In the genomic region with DNA sequence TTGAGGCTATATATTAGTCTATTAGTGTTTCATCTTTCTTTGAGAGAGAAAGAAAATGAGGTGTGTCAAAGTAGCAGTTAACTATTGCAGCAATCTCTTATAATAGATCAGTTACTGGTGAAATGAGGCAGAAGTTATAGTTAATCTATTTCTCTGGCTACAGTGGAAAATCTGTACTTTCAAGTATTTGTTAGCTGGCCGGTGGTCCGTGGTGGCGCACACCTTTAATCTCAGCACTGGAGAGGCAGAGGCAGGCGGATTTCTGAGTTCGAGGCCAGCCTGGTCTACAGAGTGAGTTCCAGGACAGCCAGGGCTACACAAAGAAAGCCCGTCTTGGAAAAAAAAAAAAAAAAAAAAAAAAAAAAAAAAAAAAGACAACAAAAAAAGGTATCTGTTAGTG, we compare ENCODE assay signal across 20 mouse cellular contexts. TPM values are rescaled to one million over a fixed set of nuclear protein-coding genes. Genes with fewer than 3 reads are reported as not detected.
DNase-seq lines count a peak whose midpoint lies in the region; ATAC-seq and TF ChIP-seq lines count a peak whose summit lies in the region.
"Had no signal": no experiment of that assay in that cellular context is flagged by ENCODE, and none has a peak within 500 bp of the region (broad histone marks: within the 10 kb centered on the region; RNA-seq: fewer than 3 reads in every experiment).

No protein-coding gene starts in this region.

- no peaks in the 10 kb centered on the region; the same call in 1 of the 2 replicates for H3K36me3 ChIP-seq in hindbrain, embryonic 10.5 days
- no peaks in the 10 kb centered on the region for H3K36me3 ChIP-seq in hindbrain, embryonic 16.5 days (ENCODE audit: control insufficient read depth, insufficient read depth, low read length)
- no peaks in the 10 kb centered on the region for H3K36me3 ChIP-seq in embryonic facial prominence, embryonic 10.5 days (replicated peaks)
- H3K36me3 ChIP-seq in forebrain, embryonic 15.5 days, result no peaks in the 10 kb centered on the region
- no peaks in the 10 kb centered on the region for H3K36me3 ChIP-seq in hindbrain, postnatal 0 days (ENCODE audit: insufficient read depth, low read length)
- H3K36me3 ChIP-seq in thymus, adult 2 months (ENCODE audit: control insufficient read depth, insufficient read depth, low read length), result no peaks in the 10 kb centered on the region
- no peaks in the 10 kb centered on the region for H3K36me3 ChIP-seq in kidney, embryonic 14.5 days (ENCODE audit: control insufficient read depth, insufficient read depth, low read length)
- H3K36me3 ChIP-seq: heart, embryonic 10.5 days had no signal

- no peak overlapping the region for H3K9ac ChIP-seq in hindbrain, embryonic 16.5 days (ENCODE audit: low read depth, low read length)
- no peak overlapping the region for H3K9ac ChIP-seq in forebrain, embryonic 15.5 days (replicated peaks)
- no peak overlapping the region for H3K9ac ChIP-seq in hindbrain, postnatal 0 days (replicated peaks; ENCODE audit: low read length)
- no peak overlapping the region for H3K9ac ChIP-seq in kidney, embryonic 14.5 days (ENCODE audit: low read depth, low read length)
- H3K9ac ChIP-seq: liver, postnatal 0 days had no signal

- peak overlapping the region; percentile 52; the same call in 1 of the 2 replicates for H3K4me3 ChIP-seq in hindbrain, embryonic 10.5 days
- no peak overlapping the region for H3K4me3 ChIP-seq in hindbrain, embryonic 16.5 days (ENCODE audit: low read length)
- H3K4me3 ChIP-seq in embryonic facial prominence, embryonic 10.5 days, result no peak overlapping the region
- H3K4me3 ChIP-seq in forebrain, embryonic 15.5 days, result no peak overlapping the region
- no peak overlapping the region for H3K4me3 ChIP-seq in hindbrain, postnatal 0 days (ENCODE audit: low read length)
- no peak overlapping the region for H3K4me3 ChIP-seq in thymus, adult 2 months (ENCODE audit: control insufficient read depth, insufficient read depth, low read length)
- no peak overlapping the region for H3K4me3 ChIP-seq in kidney, embryonic 14.5 days (ENCODE audit: low read length)
- H3K4me3 ChIP-seq: heart, embryonic 10.5 days; myocyte had no signal

- no peaks in the 10 kb centered on the region for H3K9me3 ChIP-seq in hindbrain, embryonic 10.5 days
- H3K9me3 ChIP-seq in hindbrain, embryonic 16.5 days (ENCODE audit: control insufficient read depth, low read length), result no peaks in the 10 kb centered on the region
- H3K9me3 ChIP-seq in embryonic facial prominence, embryonic 10.5 days, result no peaks in the 10 kb centered on the region
- H3K9me3 ChIP-seq in forebrain, embryonic 15.5 days, result no peaks in the 10 kb centered on the region
- H3K9me3 ChIP-seq in hindbrain, postnatal 0 days (ENCODE audit: low read length), result no peaks in the 10 kb centered on the region
- no peaks in the 10 kb centered on the region for H3K9me3 ChIP-seq in kidney, embryonic 14.5 days (ENCODE audit: control insufficient read depth, low read length)
- H3K9me3 ChIP-seq: heart, embryonic 10.5 days had no signal

- peaks cover 64% of the 10 kb centered on the region for H3K4me1 ChIP-seq in hindbrain, embryonic 10.5 days (replicated peaks)
- peaks cover 34% of the 10 kb centered on the region for H3K4me1 ChIP-seq in hindbrain, embryonic 16.5 days (ENCODE audit: control insufficient read depth, insufficient read depth, low read depth, low read length)
- peaks cover 29% of the 10 kb centered on the region for H3K4me1 ChIP-seq in embryonic facial prominence, embryonic 10.5 days
- peaks cover 52% of the 10 kb centered on the region for H3K4me1 ChIP-seq in forebrain, embryonic 15.5 days
- peaks cover 12% of the 10 kb centered on the region; the same call in 1 of the 2 replicates for H3K4me1 ChIP-seq in hindbrain, postnatal 0 days (ENCODE audit: insufficient read depth, low read length)
- no peaks in the 10 kb centered on the region for H3K4me1 ChIP-seq in thymus, adult 2 months (replicated peaks; ENCODE audit: control insufficient read depth, insufficient read depth, low read length)
- no peaks in the 10 kb centered on the region for H3K4me1 ChIP-seq in kidney, embryonic 14.5 days (ENCODE audit: control insufficient read depth, insufficient read depth, low read length)

- H3K4me2 ChIP-seq in hindbrain, embryonic 16.5 days (ENCODE audit: low read length), result no peak overlapping the region
- H3K4me2 ChIP-seq in forebrain, embryonic 15.5 days (replicated peaks), result peak overlapping the region; percentile 44; the same call in 1 of the 2 replicates
- peak overlapping the region; percentile 34; the same call in 1 of the 2 replicates for H3K4me2 ChIP-seq in hindbrain, postnatal 0 days (ENCODE audit: low read depth, low read length)
- no peak overlapping the region for H3K4me2 ChIP-seq in kidney, embryonic 14.5 days (replicated peaks; ENCODE audit: low read depth, low read length)

- DNase-seq in hindbrain, embryonic 10.5 days (ENCODE audit: low spot score), result no peak
- no peak for DNase-seq in embryonic facial prominence, embryonic 10.5 days (ENCODE audit: low spot score)
- no peak for DNase-seq in hindbrain, postnatal 0 days (ENCODE audit: low spot score)
- DNase-seq in urinary bladder, postnatal 4 days (ENCODE audit: low spot score in 2 of 2), result no peak
- no peak for DNase-seq in thymus, adult 2 months
- DNase-seq: adrenal gland, postnatal 25 days; cerebellum, adult 2 months; gastrocnemius, postnatal 14 days; kidney, adult 18-20 months; kidney, postnatal 10 days; liver, postnatal 0 days; lung, postnatal 10 days; right cerebral cortex, postnatal 4 days had no signal

- ATAC-seq in hindbrain, embryonic 16.5 days, result no peak
- no peak for ATAC-seq in forebrain, embryonic 15.5 days (replicated peaks)
- no peak for ATAC-seq in hindbrain, postnatal 0 days
- no peak for ATAC-seq in kidney, embryonic 14.5 days (ENCODE audit: low FRiP score, low TSS enrichment)
- ATAC-seq: liver, postnatal 0 days had no signal

- H3K27ac ChIP-seq in hindbrain, embryonic 10.5 days, result peak overlapping the region; percentile 90
- no peak overlapping the region for H3K27ac ChIP-seq in hindbrain, embryonic 16.5 days (ENCODE audit: low read depth, low read length)
- peak overlapping the region; percentile 76; the same call in 1 of the 2 replicates for H3K27ac ChIP-seq in embryonic facial prominence, embryonic 10.5 days (replicated peaks)
- peak overlapping the region; percentile 90 for H3K27ac ChIP-seq in forebrain, embryonic 15.5 days (replicated peaks)
- H3K27ac ChIP-seq in hindbrain, postnatal 0 days, result no peak overlapping the region
- H3K27ac ChIP-seq in thymus, adult 2 months (ENCODE audit: control insufficient read depth, insufficient read depth, low read length), result no peak overlapping the region
- no peak overlapping the region for H3K27ac ChIP-seq in kidney, embryonic 14.5 days (ENCODE audit: low read depth, low read length)
- H3K27ac ChIP-seq: heart, embryonic 10.5 days; stomach, postnatal 0 days had no signal

- no peak for TF ChIP-seq POLR2A in thymus, adult 2 months (IDR thresholded peaks at IDR 0.05; ENCODE audit: control insufficient read depth, extremely low read depth, insufficient read depth, low read length, poor library complexity)

- no peaks in the 10 kb centered on the region for H3K27me3 ChIP-seq in hindbrain, embryonic 10.5 days (ENCODE audit: insufficient read depth, poor library complexity, severe bottlenecking)
- no peaks in the 10 kb centered on the region for H3K27me3 ChIP-seq in hindbrain, embryonic 16.5 days (replicated peaks; ENCODE audit: control insufficient read depth, insufficient read depth, low read length)
- no peaks in the 10 kb centered on the region for H3K27me3 ChIP-seq in embryonic facial prominence, embryonic 10.5 days (replicated peaks; ENCODE audit: low read depth, poor library complexity, severe bottlenecking)
- no peaks in the 10 kb centered on the region for H3K27me3 ChIP-seq in forebrain, embryonic 15.5 days
- no peaks in the 10 kb centered on the region for H3K27me3 ChIP-seq in hindbrain, postnatal 0 days (ENCODE audit: insufficient read depth, low read length)
- H3K27me3 ChIP-seq in thymus, adult 2 months (ENCODE audit: control insufficient read depth, insufficient read depth, low read length), result no peaks in the 10 kb centered on the region
- no peaks in the 10 kb centered on the region for H3K27me3 ChIP-seq in kidney, embryonic 14.5 days (ENCODE audit: control insufficient read depth, insufficient read depth, low read length)
- H3K27me3 ChIP-seq: CH12.LX had no signal

- 76% methylated on average over 6 of the region's 6 CpGs for WGBS in hindbrain, embryonic 10.5 days
- WGBS in hindbrain, embryonic 16.5 days, result 51% methylated on average over 6 of the region's 6 CpGs
- WGBS in embryonic facial prominence, embryonic 10.5 days, result 85% methylated on average over 6 of the region's 6 CpGs
- WGBS in forebrain, embryonic 15.5 days, result 43% methylated on average over 6 of the region's 6 CpGs
- 51% methylated on average over 6 of the region's 6 CpGs for WGBS in hindbrain, postnatal 0 days
- WGBS in thymus, adult 2 months, result 94% methylated on average over 6 of the region's 6 CpGs
- 92% methylated on average over 6 of the region's 6 CpGs for WGBS in kidney, embryonic 14.5 days

- no peak for TF ChIP-seq CTCF in hindbrain, postnatal 0 days (IDR thresholded peaks at IDR 0.05; ENCODE audit: low read depth)
- no peak for TF ChIP-seq CTCF in thymus, adult 2 months (IDR thresholded peaks at IDR 0.05; ENCODE audit: borderline replicate concordance, control insufficient read depth, extremely low read depth, insufficient read depth, low read length, poor library complexity)

RNA-seq across cellular contexts. Expression of a gene that starts 18.6 kb away (rescaled TPM):
- polyA plus RNA-seq in hindbrain, embryonic 10.5 days (2016; fragmentation: Nextera tagmentation; extraction: Ambion mirVana), result 7.2 and 7.7 TPM in 2 replicates
- 3.0 and 3.4 TPM in 2 replicates for polyA plus RNA-seq in hindbrain, embryonic 16.5 days (2015; fragmentation: Nextera tagmentation; extraction: Ambion mirVana)
- polyA plus RNA-seq in embryonic facial prominence, embryonic 10.5 days (2016; fragmentation: Nextera tagmentation; extraction: Ambion mirVana), result 3.8 and 4.4 TPM in 2 replicates
- polyA plus RNA-seq in forebrain, embryonic 15.5 days (2015; fragmentation: Nextera tagmentation; extraction: Ambion mirVana), result 7.2 TPM in 2 replicates
- 10.8 and 11.8 TPM in 2 replicates for total RNA-seq in hindbrain, postnatal 0 days (2014; rRNA removed)
- polyA plus RNA-seq in hindbrain, postnatal 0 days (2015; fragmentation: Nextera tagmentation; extraction: Ambion mirVana), result 3.4 and 3.5 TPM in 2 replicates
- polyA plus RNA-seq in thymus, adult 2 months (2012; rRNA removed), result 1.5 and 1.7 TPM in 2 replicates
- polyA plus RNA-seq in kidney, embryonic 14.5 days (2014; fragmentation: Nextera tagmentation; extraction: Ambion mirVana), result 5.4 and 5.5 TPM in 2 replicates

Comparison
In these comparisons a context has a peak if more than half of its experiments do, and no peak if none do; other contexts are left out.
1. H3K27ac ChIP-seq: peak in hindbrain, embryonic 10.5 days (single experiment), embryonic facial prominence, embryonic 10.5 days (single experiment) and forebrain, embryonic 15.5 days (single experiment); none in hindbrain, embryonic 16.5 days (single experiment), hindbrain, postnatal 0 days (single experiment), thymus, adult 2 months (single experiment) and kidney, embryonic 14.5 days (single experiment).
2. H3K4me2 ChIP-seq: peak in forebrain, embryonic 15.5 days (single experiment) and hindbrain, postnatal 0 days (single experiment); none in hindbrain, embryonic 16.5 days (single experiment) and kidney, embryonic 14.5 days (single experiment).